Mouse (Mus musculus) liver, embryonic 12.5 days (tissue): ENCODE measurements around the gene Adgrg1. TPM values are rescaled to one million over a fixed set of nuclear protein-coding genes. Genes with fewer than 3 reads are reported as not detected.
"Not testable (repeated sequence)": the region's sequence is repeated elsewhere in the genome, so short reads cannot be mapped to it uniquely, and the experiment has no call there.

Source experiments
- ATAC-seq: fragments of 200-750 bp; cut with Nextera tagmentation; 2 replicates; pipeline ENCODE4 v1.8.0; 2017; ENCODE audit warnings: moderate number of reproducible peaks, mild to moderate bottlenecking, moderate library complexity
- H3K27ac ChIP-seq: fragments of 300-500 bp; sonication (generic); 2 replicates; pipeline ENCODE4 v1.5.1; 2016; ENCODE audit warnings: mild to moderate bottlenecking
- H3K27me3 ChIP-seq: fragments of 300-500 bp; sonication (generic); replicated peaks from 2 replicates; pipeline ENCODE4 v1.6.1; 2016; ENCODE audit warnings: mild to moderate bottlenecking, moderate library complexity
- H3K36me3 ChIP-seq: fragments of 300-500 bp; sonication (generic); 2 replicates; pipeline ENCODE4 v1.6.1; 2016; ENCODE audit warnings: mild to moderate bottlenecking, moderate library complexity
- H3K4me1 ChIP-seq: fragments of 300-500 bp; sonication (generic); 2 replicates; pipeline ENCODE4 v1.6.1; 2016
- H3K4me2 ChIP-seq: fragments of 300-500 bp; sonication (generic); 2 replicates; pipeline ENCODE4 v1.6.1; 2016; ENCODE audit warnings: mild to moderate bottlenecking, moderate library complexity
- H3K4me3 ChIP-seq: fragments of 300-500 bp; sonication (generic); 2 replicates; pipeline ENCODE4 v1.5.1; 2016; ENCODE audit warnings: mild to moderate bottlenecking, moderate library complexity
- H3K9ac ChIP-seq: fragments of 300-500 bp; sonication (generic); 2 replicates; pipeline ENCODE4 v1.6.1; 2016; ENCODE audit warnings: mild to moderate bottlenecking, moderate library complexity
- H3K9me3 ChIP-seq: fragments of 300-500 bp; sonication (generic); replicated peaks from 2 replicates; pipeline ENCODE4 v1.6.1; 2016; ENCODE audit warnings: mild to moderate bottlenecking, moderate library complexity
- WGBS: fragments of 180-500 bp; shearing (Covaris S2); methylation state at CpG from one replicate; pipeline ENCODE4 v1.1.7; 2016; ENCODE audit not compliant: insufficient replicate concordance; 5-methylcytosine and 5-hydroxymethylcytosine counted together
- polyA plus RNA-seq: library from polyadenylated mRNA; unstranded; fragments of >200 nt; fragmentation: Nextera tagmentation; extraction: Ambion mirVana; gene quantifications from 2 replicates; pipeline ENCODE4 v1.2.1, GENCODE M21; 2016

The Adgrg1 gene
- polyA plus RNA-seq, 1 experiment from 2014 or later: 78.5 TPM

DNA sequence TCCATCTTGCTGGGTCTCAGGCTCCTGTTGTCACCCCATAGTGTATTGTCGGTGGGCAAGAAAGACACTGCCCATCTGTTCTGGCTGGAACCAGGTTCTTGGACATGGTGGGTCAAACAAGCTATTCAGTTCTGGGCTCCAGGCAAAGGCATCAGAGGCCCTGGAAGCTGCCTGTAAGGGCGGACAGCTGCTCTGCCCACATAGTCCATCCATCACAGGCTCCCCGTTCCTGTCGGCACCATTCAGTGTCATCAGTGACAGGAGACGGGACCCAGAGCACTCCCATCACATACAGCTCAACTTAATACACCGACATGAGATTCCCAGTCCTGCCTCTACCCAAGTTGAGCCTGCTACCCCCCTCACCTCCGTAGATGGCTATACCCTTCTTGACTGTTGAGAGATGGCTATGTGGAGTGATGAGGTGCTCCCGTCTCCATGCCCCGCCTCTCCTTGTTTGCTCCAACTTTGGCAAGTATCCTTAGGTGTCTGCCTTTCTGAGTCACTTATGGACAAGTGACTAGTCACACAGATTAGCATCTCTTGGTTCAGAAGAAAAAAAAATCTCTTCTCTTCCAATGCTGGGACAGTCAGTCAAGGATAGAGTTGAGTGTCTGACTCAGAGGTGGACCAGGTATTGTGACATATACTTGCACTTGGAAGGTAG, 43.6 kb downstream of the Adgrg1 start:
- no peak overlapping the region for H3K4me3 ChIP-seq
- WGBS: 57% methylated on average over 9 of the region's 9 CpGs
- no peak overlapping the region for H3K9ac ChIP-seq
- peaks cover 28% of the 10 kb centered on the region for H3K36me3 ChIP-seq
- H3K27ac ChIP-seq: no peak overlapping the region
- H3K9me3 ChIP-seq: no peaks in the 10 kb centered on the region
- no peak overlapping the region for H3K4me2 ChIP-seq
- peaks cover 11% of the 10 kb centered on the region for H3K4me1 ChIP-seq
- no peaks in the 10 kb centered on the region for H3K27me3 ChIP-seq
- ATAC-seq: no peak

DNA sequence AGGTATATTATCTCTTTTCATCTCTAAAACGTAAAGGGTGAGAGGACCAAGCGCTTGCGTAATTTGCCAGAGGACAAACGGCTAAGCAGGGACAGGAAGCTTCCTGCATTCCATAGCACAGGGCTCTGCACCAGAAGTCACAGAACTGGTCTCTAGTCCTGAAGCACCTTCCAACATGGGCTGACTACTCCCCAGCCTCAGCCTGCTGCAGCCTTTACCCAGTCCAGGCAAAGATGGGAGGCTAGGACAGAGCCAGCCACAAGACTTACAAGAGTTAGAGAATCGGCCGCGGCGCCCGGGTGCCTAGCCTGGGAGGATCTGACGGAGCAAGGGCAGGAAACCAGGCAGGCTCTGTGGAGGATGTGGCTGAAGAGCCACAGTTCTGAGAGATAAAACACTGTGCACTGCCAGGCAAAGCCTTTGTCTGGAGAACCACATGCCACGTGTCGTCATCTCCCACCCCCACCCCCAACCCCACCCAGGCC, 45.8 kb downstream of the Adgrg1 start:
- Histone ChIP-seq H3K27me3 (no peaks in the 10 kb centered on the region), H3K36me3 (peaks cover 5% of the 10 kb centered on the region), H3K9ac (no peak overlapping the region), H3K4me3 (peak overlapping the region; percentile 19), H3K27ac (peak overlapping the region; percentile 67; the same call in 1 of the 2 replicates), H3K4me2 (peak overlapping the region; percentile 50), H3K4me1 (peaks cover 11% of the 10 kb centered on the region), H3K9me3 (no peaks in the 10 kb centered on the region)
- WGBS: 15% methylated on average over 12 of the region's 12 CpGs
- ATAC-seq: peak; percentile 50

DNA sequence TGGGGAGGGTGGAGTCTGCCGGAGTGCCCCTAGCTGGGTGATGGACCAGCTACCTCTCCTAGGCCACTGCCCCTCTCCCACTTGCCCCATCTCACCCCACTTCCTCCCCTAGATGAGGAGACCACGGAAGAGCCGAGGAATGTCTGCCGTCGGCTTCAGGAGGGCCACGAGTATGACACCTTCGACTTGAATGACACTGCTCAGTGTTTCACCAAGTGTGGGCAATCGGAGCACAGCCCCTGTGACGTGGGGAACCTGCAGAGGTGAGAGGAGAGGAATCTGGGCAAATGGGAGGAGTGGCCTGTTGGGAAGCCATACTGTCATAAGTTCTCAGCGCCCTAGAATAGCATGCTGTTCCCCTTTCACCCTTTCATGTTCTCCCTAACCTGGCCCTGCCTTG, 46.3 kb downstream of the Adgrg1 start:
- peaks cover 3% of the 10 kb centered on the region; the same call in 1 of the 2 replicates for H3K36me3 ChIP-seq
- 0 out of 2 replicates have a peak overlapping the region, but pooled peaks have one; percentile 5 for H3K27ac ChIP-seq
- H3K4me3 ChIP-seq: peak overlapping the region; percentile 1; the same call in 1 of the 2 replicates
- no peak overlapping the region for H3K9ac ChIP-seq
- 20% methylated on average over 10 of the region's 10 CpGs for WGBS
- H3K9me3 ChIP-seq: no peaks in the 10 kb centered on the region
- H3K4me1 ChIP-seq: peaks cover 11% of the 10 kb centered on the region
- H3K27me3 ChIP-seq: no peaks in the 10 kb centered on the region
- no peak; the same call in 1 of the 2 replicates for ATAC-seq
- H3K4me2 ChIP-seq: peak overlapping the region; percentile 50

DNA sequence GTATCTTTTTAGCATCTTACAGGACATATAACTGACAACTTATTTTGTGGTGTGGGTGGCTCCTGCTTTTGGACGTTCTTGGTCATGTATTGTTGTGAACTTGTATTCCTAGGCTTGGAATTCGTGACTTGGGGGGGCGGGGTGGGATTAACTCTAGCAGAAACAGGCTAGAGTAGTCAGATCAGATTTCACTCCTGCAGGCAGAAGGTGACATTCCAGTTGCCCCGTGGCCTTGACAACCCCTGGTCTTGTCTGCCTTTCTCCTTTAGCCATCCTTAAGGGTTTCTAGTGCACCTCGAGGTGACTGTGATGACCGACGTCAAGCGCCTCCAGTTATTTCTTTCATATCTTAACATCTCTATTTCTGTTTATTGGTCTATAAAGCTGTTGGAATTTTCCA, 48.6 kb downstream of the Adgrg1 start:
- H3K27me3 ChIP-seq: no peaks in the 10 kb centered on the region
- H3K36me3 ChIP-seq: peaks cover 4% of the 10 kb centered on the region; the same call in 1 of the 2 replicates
- H3K4me2 ChIP-seq: no peak overlapping the region
- H3K9ac ChIP-seq: no peak overlapping the region
- no peak overlapping the region for H3K4me3 ChIP-seq
- no peaks in the 10 kb centered on the region for H3K9me3 ChIP-seq
- WGBS: 45% methylated on average over 8 of the region's 8 CpGs
- ATAC-seq: no peak
- H3K4me1 ChIP-seq: peaks cover 7% of the 10 kb centered on the region; the same call in 1 of the 2 replicates
- no peak overlapping the region for H3K27ac ChIP-seq

DNA sequence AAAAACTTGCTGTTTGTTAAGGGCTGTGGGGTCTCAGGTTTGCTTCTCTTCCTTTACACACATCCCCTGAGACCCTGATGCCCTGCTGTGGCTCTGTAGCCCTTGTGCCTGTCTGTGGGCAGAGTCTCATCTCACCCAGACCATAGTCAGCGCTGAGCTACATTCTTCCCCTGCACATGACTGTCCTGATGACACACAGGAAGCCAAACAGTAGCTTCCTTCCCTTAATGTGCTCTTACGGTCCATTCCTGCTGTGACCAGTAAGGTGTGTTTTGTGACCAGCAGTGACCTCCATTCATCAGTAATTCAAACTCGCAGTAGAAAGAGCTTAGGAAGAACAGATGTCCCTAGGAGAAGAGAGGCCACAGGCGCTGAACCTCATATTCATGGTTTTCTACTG, 49.8 kb downstream of the Adgrg1 start:
- Histone ChIP-seq H3K9ac (no peak overlapping the region), H3K36me3 (peaks cover 4% of the 10 kb centered on the region; the same call in 1 of the 2 replicates), H3K4me1 (peaks cover 7% of the 10 kb centered on the region; the same call in 1 of the 2 replicates), H3K4me2 (no peak overlapping the region), H3K4me3 (no peak overlapping the region), H3K9me3 (no peaks in the 10 kb centered on the region), H3K27me3 (no peaks in the 10 kb centered on the region), H3K27ac (no peak overlapping the region)
- WGBS: 54% methylated on average over 4 of the region's 4 CpGs
- no peak for ATAC-seq

DNA sequence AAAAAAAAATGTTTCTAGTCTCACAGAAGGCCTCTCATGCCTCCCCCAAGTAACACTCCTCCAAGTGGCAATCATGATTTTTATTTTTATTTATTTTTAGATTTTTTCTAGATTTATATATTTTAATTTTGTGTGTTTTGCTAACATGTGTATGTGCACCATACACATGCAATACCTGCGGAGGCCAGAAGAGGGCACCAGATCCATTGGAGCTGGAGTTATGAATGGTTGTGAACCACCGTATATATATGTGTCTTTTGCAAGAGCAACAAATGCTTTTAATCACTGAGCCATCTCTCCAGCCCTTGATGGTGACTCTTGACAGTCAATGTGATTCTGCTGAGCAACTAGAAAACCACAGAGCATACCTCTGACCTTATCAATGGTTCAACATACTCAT, 50.9 kb downstream of the Adgrg1 start:
- Histone ChIP-seq H3K9ac (no peak overlapping the region), H3K27ac (no peak overlapping the region)
- WGBS: 56% methylated on average over 2 of the region's 2 CpGs

DNA sequence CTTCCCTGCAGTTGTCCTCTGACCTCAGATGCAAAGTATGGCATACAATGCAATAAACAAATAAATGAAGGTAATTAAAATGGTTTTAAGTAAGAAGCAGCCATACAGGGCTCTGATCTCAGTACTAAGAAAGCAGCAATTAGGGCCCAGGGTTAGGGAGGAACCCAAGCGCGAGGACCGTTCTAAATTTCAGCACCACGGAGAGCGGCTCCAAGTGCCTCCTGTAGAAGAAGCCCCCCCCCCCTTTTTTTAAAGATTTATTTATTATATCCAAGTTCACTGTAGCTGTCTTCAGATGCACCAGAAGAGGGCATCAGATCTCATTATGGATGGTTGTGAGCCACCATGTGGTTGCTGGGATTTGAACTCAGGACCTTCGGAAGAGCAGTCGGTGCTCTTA, 53.8 kb downstream of the Adgrg1 start:
- not testable (repeated sequence) for H3K9ac ChIP-seq, H3K36me3 ChIP-seq, H3K4me1 ChIP-seq, H3K4me3 ChIP-seq, H3K4me2 ChIP-seq, H3K9me3 ChIP-seq, H3K27ac ChIP-seq, ATAC-seq, H3K27me3 ChIP-seq
- WGBS: 67% methylated on average over 7 of the region's 7 CpGs

More for the DNA sequence above, 50.9 kb downstream of the Adgrg1 start:
- Histone ChIP-seq H3K4me2 (no peak overlapping the region), H3K4me1 (peaks cover 4% of the 10 kb centered on the region; the same call in 1 of the 2 replicates), H3K9me3 (no peaks in the 10 kb centered on the region), H3K36me3 (peaks cover 4% of the 10 kb centered on the region; the same call in 1 of the 2 replicates), H3K27me3 (no peaks in the 10 kb centered on the region), H3K4me3 (no peak overlapping the region)
- ATAC-seq: no peak

DNA sequence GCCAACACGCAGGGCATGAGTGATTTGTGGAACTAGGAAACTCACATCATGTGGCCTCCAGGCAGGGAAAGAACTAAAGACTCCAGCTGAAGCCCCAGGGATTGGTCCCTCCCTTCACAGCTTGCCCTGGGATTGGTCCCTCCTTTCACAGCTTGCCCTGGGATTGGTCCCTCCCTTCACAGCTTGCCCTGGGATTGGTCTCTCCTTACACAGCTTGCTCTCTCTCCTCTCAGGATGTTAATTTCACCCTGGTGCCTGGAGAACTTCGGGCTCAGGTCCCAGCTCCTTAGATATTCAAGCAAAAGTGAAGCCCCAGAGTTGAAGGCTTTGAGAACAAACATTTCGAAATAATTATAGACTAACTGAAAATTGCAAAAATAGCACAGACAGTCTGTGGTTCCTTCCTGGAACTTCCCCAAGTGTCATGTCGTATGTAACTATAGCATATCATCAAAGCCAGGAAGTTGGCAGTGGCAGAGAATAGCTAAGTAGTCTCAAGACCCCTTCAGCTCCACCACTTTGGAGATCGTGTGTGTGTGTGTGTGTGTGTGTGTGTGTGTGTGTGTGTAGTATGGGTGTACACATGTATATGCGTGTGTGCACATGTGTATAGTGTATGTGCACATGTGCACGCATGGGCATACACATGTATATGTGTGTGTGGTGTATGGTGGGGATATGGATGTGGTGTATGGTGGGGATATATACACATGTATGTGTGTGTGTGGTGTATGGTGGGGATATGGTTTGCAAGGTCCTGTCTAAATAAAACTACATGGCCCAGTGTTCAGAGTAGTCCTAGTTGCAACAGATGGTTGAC, 62.8 kb downstream of the Adgrg1 start:
- WGBS: 45% methylated on average over 7 of the region's 7 CpGs
- no peak overlapping the region for H3K9ac ChIP-seq
- H3K4me2 ChIP-seq: no peak overlapping the region
- no peak overlapping the region for H3K27ac ChIP-seq
- no peak overlapping the region for H3K4me3 ChIP-seq
- no peaks in the 10 kb centered on the region for H3K36me3 ChIP-seq
- no peak for ATAC-seq
- H3K9me3 ChIP-seq: no peaks in the 10 kb centered on the region
- H3K27me3 ChIP-seq: no peaks in the 10 kb centered on the region
- 0 out of 2 replicates have a peak, but pooled peaks cover 4% of the 10 kb centered on the region for H3K4me1 ChIP-seq

DNA sequence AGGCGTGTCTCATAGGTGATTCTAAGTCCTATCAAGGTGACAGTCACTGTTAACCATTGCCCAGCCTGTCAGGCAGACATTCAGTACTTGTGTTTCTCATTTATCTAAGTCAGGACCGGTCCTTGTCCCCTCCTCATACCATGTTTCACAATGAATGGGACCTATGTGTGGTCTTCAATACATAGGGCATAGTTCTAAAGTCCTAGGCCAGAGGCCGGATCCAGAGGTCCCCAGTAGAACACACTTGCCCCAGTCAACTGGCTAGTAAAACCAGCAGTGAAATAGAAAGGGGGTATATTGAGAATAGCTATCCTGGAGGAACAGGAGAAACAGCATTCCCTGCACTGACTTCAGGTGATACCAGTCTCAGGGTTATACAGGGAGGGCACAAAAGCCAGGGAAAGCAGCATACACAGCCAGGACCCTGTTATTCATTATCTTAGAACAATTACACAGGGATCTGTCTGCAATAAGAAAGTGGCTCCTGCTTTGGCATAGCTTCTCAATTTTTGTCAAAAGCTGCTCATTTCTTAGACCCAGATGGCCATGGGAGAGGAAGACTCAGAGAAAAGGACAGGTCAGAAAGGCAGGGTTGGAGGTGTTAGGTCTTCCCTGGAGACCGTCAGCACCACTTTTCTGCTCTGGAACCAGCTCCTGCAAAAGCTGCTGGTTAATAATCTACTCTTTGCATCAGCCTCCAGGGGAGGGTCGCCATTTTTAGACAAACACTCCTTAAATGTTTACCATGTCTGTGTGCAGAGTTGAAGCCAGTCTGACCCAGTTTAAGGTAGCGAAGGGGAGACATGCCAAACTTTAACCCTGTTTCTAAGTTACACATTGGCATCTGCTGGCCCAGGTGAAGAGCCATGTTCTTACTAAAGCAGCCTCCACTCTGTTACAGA, 67.6 kb downstream of the Adgrg1 start:
- H3K27me3 ChIP-seq: no peaks in the 10 kb centered on the region
- H3K4me2 ChIP-seq: peak overlapping the region; percentile 2; the same call in 1 of the 2 replicates
- H3K36me3 ChIP-seq: no peaks in the 10 kb centered on the region
- no peak overlapping the region for H3K9ac ChIP-seq
- H3K27ac ChIP-seq: peak overlapping the region; percentile 73
- H3K9me3 ChIP-seq: no peaks in the 10 kb centered on the region
- 59% methylated on average over 6 of the region's 6 CpGs for WGBS
- H3K4me1 ChIP-seq: peaks cover 16% of the 10 kb centered on the region
- peak; percentile 57 for ATAC-seq
- no peak overlapping the region for H3K4me3 ChIP-seq

DNA sequence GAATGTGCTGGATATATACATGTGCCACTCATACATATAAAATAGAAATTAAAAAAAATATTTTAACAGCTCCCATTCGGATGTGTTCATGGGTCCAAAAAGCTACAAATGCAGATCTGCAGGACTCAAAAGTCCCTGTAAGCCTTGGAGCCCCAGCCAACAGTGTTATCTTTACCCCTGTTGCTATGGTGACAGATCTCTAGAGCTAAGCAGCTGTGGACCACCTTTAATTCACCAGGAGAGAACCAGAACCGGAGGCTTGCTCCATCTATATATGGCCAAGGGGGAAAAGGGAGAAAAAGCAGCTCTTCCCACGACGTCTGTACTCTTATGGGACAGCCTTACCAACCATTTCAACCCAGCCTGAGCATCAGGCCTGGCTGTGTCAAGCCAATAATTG, 70.3 kb downstream of the Adgrg1 start:
- no peak for ATAC-seq
- Histone ChIP-seq H3K27me3 (no peaks in the 10 kb centered on the region), H3K9me3 (no peaks in the 10 kb centered on the region), H3K27ac (no peak overlapping the region), H3K4me1 (peaks cover 22% of the 10 kb centered on the region), H3K9ac (no peak overlapping the region), H3K36me3 (no peaks in the 10 kb centered on the region), H3K4me3 (no peak overlapping the region), H3K4me2 (no peak overlapping the region)
- 55% methylated on average over 4 of the region's 4 CpGs for WGBS

DNA sequence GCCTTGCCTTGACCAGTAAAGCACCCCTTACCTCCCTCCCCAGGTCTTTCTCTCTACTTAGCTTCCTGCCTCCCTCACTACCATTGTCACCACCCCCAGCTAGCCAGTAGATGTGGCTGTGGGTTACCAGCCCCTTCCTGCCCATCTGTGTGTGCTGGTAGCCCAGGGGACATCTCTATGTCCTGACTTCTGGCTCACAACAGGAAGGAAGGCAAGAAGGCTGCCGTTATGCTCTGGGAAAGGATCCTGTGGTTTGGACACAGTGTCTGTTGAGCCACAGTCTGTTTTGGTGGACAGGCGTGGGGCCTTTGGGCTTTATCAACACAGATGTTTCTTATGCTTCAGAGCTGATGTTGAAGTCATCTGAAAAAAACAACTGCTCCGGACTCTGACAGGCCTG, 72.4 kb downstream of the Adgrg1 start:
- Histone ChIP-seq H3K9me3 (no peaks in the 10 kb centered on the region), H3K4me2 (no peak overlapping the region), H3K36me3 (no peaks in the 10 kb centered on the region), H3K4me3 (no peak overlapping the region), H3K27ac (no peak overlapping the region), H3K4me1 (peaks cover 22% of the 10 kb centered on the region), H3K9ac (no peak overlapping the region), H3K27me3 (no peaks in the 10 kb centered on the region)
- ATAC-seq: peak; percentile 47
- 21% methylated on average over 3 of the region's 3 CpGs for WGBS
